Mouse (Mus musculus): ENCODE data around the gene Emc6.

GRCm38 (mm10) chr11:73198603-73199229 lies 21.9 kb upstream of the Emc6 start, which contains the start of gene Ctns:
- TF ChIP-seq CTCF (IDR thresholded peaks at IDR 0.05; ENCODE audit: low read depth) = no peak
- no peak for TF ChIP-seq EP300 (IDR thresholded peaks at IDR 0.05; ENCODE audit: low read depth)

All from heart, postnatal 0 days (tissue).